Mouse (Mus musculus) R1 (cell line): Measurements from ENCODE around the gene Il1rap.
A peak's percentile ranks its signal among the peaks of the same experiment; 100 is the strongest.

Experiments
- DNase-seq: peaks from one replicate; pipeline ENCODE4 v3.0.0-alpha.2; 2018; ENCODE audit warnings: low read depth, low spot score

The Il1rap gene

GRCm38 (mm10) chr16:26581048-26581912, at the start of gene Il1rap:
Gene Il1rap, plus strand, starts transcription at chr16:26581704.
- peak; percentile 86 for DNase-seq

- no peak for DNase-seq
Measured at GRCm38 (mm10) chr16:26532287-26532686, 49.2 kb upstream of the Il1rap start.

- no peak for DNase-seq
Measured at GRCm38 (mm10) chr16:26546170-26546878, 35.2 kb upstream of the Il1rap start.

GRCm38 (mm10) chr16:26546879-26547206, 34.7 kb upstream of the Il1rap start:
- no peak for DNase-seq

- DNase-seq: no peak
Measured at GRCm38 (mm10) chr16:26549221-26549620, 32.3 kb upstream of the Il1rap start.

GRCm38 (mm10) chr16:26552234-26552633, 29.3 kb upstream of the Il1rap start:
- no peak for DNase-seq

- DNase-seq: no peak
Measured at GRCm38 (mm10) chr16:26558797-26559196, 22.7 kb upstream of the Il1rap start.

- no peak for DNase-seq
Measured at GRCm38 (mm10) chr16:26561743-26562142, 19.8 kb upstream of the Il1rap start.

- no peak for DNase-seq
Measured at GRCm38 (mm10) chr16:26562771-26563170, 18.7 kb upstream of the Il1rap start.

GRCm38 (mm10) chr16:26569387-26569978, 12.0 kb upstream of the Il1rap start:
- DNase-seq: no peak

- no peak for DNase-seq
Measured at GRCm38 (mm10) chr16:26571836-26572235, 9.7 kb upstream of the Il1rap start.

GRCm38 (mm10) chr16:26574173-26574572, 7.3 kb upstream of the Il1rap start:
- DNase-seq: no peak

GRCm38 (mm10) chr16:26581913-26582376, 441 bp downstream of the Il1rap start:
- DNase-seq: no peak

- DNase-seq: no peak
Measured at GRCm38 (mm10) chr16:26585806-26586205, 4.3 kb downstream of the Il1rap start.

- DNase-seq: no peak
Measured at GRCm38 (mm10) chr16:26590897-26591570, 9.5 kb downstream of the Il1rap start.

- no peak for DNase-seq
Measured at GRCm38 (mm10) chr16:26596440-26596839, 14.9 kb downstream of the Il1rap start.

GRCm38 (mm10) chr16:26597307-26597706, 15.8 kb downstream of the Il1rap start:
- DNase-seq: no peak

- DNase-seq: peak; percentile 51
Measured at GRCm38 (mm10) chr16:26598591-26598990, 17.1 kb downstream of the Il1rap start.

- no peak for DNase-seq
Measured at GRCm38 (mm10) chr16:26601482-26601881, 20.0 kb downstream of the Il1rap start.

- DNase-seq: no peak
Measured at GRCm38 (mm10) chr16:26604621-26605020, 23.1 kb downstream of the Il1rap start.

GRCm38 (mm10) chr16:26608003-26608402, 26.5 kb downstream of the Il1rap start:
- no peak for DNase-seq

GRCm38 (mm10) chr16:26610508-26610907, 29.0 kb downstream of the Il1rap start:
- no peak for DNase-seq
